Mouse (Mus musculus) cerebellum, adult 2 months (tissue): Measurements from ENCODE around the gene Arhgap17.

Experiments used
- CTCF ChIP-seq: fragments of 200-500 bp; IDR thresholded peaks from 2 replicates; pipeline ENCODE4 v1.5.1; 2011; ENCODE audit warnings: low read depth, mild to moderate bottlenecking, control low read depth, low read length, moderate library complexity, borderline replicate concordance; ENCODE audit not compliant: insufficient read depth
- POLR2A ChIP-seq: fragments of 200-500 bp; IDR thresholded peaks from 2 replicates; pipeline ENCODE4 v1.6.1; 2011; ENCODE audit warnings: low read length, control low read depth, borderline replicate concordance; ENCODE audit not compliant: insufficient read depth

GRCm38 (mm10) chr7:123300258-123300657 is 69.5 kb downstream of the Arhgap17 start:
- TF ChIP-seq CTCF = no peak
- TF ChIP-seq POLR2A = no peak
